Mouse (Mus musculus): ENCODE data around the gene Slc1a3. TPM values are rescaled to one million over a fixed set of nuclear protein-coding genes. Genes with fewer than 3 reads are reported as not detected.
A peak's percentile ranks its signal among the peaks of the same experiment; 100 is the strongest.

Slc1a3 gene
- total and polyA plus RNA-seq, 3 experiments, result 1.6 to 2.5 (median 1.9) TPM

DNA sequence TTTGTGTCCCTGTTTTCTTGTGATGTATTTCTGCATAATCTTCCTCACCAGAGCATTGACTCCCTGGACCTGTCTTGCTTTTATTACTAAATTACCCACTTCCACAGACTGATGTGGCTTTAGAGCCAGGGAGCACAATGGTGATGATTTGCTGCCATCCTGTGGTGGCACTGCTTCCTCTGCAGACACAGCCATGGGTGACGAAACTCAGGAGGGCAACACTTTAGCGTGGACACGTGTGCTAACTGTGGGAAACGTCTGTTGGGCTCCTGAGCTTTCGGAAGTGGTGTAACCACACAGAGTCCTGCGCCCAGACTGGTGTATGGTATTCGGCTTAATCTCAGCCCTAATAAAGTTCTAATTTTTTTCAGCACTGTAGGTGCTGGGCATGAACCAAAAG lies 85.2 kb downstream of the Slc1a3 start:
- DNase-seq, result peak; percentile 34 to 36
- no peaks in the 10 kb centered on the region for H3K27me3 ChIP-seq (ENCODE audit: control insufficient read depth, insufficient read depth, low read length)
- H3K79me2 ChIP-seq (replicated peaks; ENCODE audit: control insufficient read depth, insufficient read depth, low read length), result no peaks in the 10 kb centered on the region
- no peak overlapping the region for H3K4me3 ChIP-seq
- H3K27ac ChIP-seq, result no peak overlapping the region
- 29% methylated on average over 7 of the region's 7 CpGs for WGBS
- H3K9ac ChIP-seq (ENCODE audit: low read depth, low read length), result no peak overlapping the region
- TF ChIP-seq CTCF (IDR thresholded peaks at IDR 0.05) (peak; percentile 74), POLR2A (IDR thresholded peaks at IDR 0.05; ENCODE audit: insufficient read depth, low read depth, low read length) (no peak), EP300 (IDR thresholded peaks at IDR 0.05; ENCODE audit: insufficient read depth, low read depth, low read length) (0 out of 2 replicates have a peak, but pooled peaks have one; percentile 24)
- H3K36me3 ChIP-seq (ENCODE audit: control insufficient read depth, insufficient read depth, low read length), result no peaks in the 10 kb centered on the region
- H3K4me1 ChIP-seq (ENCODE audit: control insufficient read depth, insufficient read depth, low read length), result 0 out of 2 replicates have a peak, but pooled peaks cover 1% of the 10 kb centered on the region
- intact Hi-C loops (cut with DNase I), result no loop called here

DNA sequence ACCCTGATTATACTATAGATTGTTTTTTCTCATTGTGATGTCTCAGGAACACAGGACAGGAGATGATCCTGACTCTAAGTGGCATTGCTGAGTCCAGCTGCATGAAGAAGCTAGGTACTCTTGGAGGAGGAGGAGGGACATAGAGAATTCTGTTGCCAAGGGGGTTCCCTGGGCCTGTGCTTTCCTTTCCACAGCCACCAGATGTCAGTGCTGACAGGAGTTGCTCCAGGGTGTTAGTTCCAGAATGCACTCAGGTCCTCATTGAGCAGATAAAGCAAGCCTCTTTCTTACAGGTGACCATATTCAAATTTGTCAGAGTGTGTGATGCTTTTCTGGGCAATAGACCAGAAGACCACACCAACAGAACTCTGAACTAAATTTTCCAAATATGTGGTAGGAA lies 86.7 kb downstream of the Slc1a3 start:
- H3K79me2 ChIP-seq (replicated peaks; ENCODE audit: control insufficient read depth, insufficient read depth, low read length), result no peaks in the 10 kb centered on the region
- H3K4me1 ChIP-seq (ENCODE audit: control insufficient read depth, insufficient read depth, low read length), result 0 out of 2 replicates have a peak, but pooled peaks cover 1% of the 10 kb centered on the region
- intact Hi-C loops (cut with DNase I), result no loop called here
- H3K36me3 ChIP-seq (ENCODE audit: control insufficient read depth, insufficient read depth, low read length), result no peaks in the 10 kb centered on the region
- no peak for DNase-seq
- H3K4me3 ChIP-seq, result no peak overlapping the region
- TF ChIP-seq EP300 (IDR thresholded peaks at IDR 0.05; ENCODE audit: insufficient read depth, low read depth, low read length), result no peak
- TF ChIP-seq CTCF (IDR thresholded peaks at IDR 0.05), result peak; percentile 29
- H3K27ac ChIP-seq, result no peak overlapping the region
- H3K9ac ChIP-seq (ENCODE audit: low read depth, low read length), result no peak overlapping the region
- no peaks in the 10 kb centered on the region for H3K27me3 ChIP-seq (ENCODE audit: control insufficient read depth, insufficient read depth, low read length)

DNA sequence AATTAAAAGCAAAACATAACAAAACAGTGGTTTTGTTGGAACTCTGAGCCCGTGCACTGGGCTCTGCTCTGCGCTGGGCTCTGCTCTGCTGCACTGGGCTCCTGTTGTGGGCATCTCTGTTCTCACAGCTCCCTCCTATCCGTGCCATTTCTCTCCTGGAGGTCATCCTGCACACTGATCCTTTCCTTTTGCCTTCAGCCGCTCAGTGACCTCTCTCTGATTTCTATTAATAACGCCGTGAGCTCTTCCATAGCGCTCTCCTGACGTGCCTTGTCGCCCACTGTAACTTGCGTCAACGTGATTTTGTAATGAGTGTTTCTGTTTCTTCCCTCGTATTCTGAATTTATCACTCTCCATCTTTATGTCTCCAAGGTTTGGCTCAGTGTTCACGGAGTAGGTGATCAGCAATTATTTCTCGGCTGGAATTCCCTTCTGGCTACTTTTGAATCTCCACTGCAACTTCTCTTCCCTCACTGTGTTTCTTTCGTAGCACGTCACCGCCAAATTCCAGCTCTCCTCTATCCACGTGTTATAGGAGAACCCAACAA lies 91.0 kb downstream of the Slc1a3 start:
- no peak overlapping the region for H3K27ac ChIP-seq
- 61% methylated on average over 18 of the region's 18 CpGs for WGBS

DNA sequence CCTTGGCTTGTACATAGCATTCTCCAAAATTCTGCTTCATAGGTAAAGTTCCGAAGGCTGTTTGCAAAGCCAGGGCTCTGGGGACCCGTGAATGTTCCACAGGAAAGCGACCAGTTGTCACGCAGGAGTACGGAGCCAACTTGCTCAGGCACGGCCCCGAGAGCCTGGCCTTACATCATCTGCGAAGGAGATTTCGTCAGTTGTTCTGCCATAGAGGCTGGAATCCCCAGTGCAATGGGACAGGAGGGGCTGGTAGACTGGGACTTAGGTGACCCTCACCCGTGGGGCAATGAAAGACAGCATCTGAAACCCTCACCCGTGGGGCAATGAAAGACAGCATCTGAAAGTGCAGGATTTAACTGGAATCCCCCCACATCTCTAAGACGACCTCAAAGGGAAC lies 94.3 kb downstream of the Slc1a3 start:
- Histone ChIP-seq H3K27ac (no peak overlapping the region), H3K4me1 (ENCODE audit: control insufficient read depth, insufficient read depth, low read length) (no peaks in the 10 kb centered on the region; the same call in 1 of the 2 replicates), H3K4me3 (no peak overlapping the region), H3K27me3 (ENCODE audit: control insufficient read depth, insufficient read depth, low read length) (no peaks in the 10 kb centered on the region), H3K9ac (ENCODE audit: low read depth, low read length) (no peak overlapping the region), H3K36me3 (ENCODE audit: control insufficient read depth, insufficient read depth, low read length) (no peaks in the 10 kb centered on the region), H3K79me2 (replicated peaks; ENCODE audit: control insufficient read depth, insufficient read depth, low read length) (no peaks in the 10 kb centered on the region)
- intact Hi-C loops (cut with DNase I), result no loop called here
- 83% methylated on average over 12 of the region's 12 CpGs for WGBS
- TF ChIP-seq POLR2A (IDR thresholded peaks at IDR 0.05; ENCODE audit: insufficient read depth, low read depth, low read length) (no peak), EP300 (IDR thresholded peaks at IDR 0.05; ENCODE audit: insufficient read depth, low read depth, low read length) (no peak), CTCF (IDR thresholded peaks at IDR 0.05) (no peak)
- DNase-seq, result no peak

More for the DNA sequence above, 91.0 kb downstream of the Slc1a3 start:
- DNase-seq, result no peak
- H3K4me3 ChIP-seq, result no peak overlapping the region
- no peaks in the 10 kb centered on the region; the same call in 1 of the 2 replicates for H3K4me1 ChIP-seq (ENCODE audit: control insufficient read depth, insufficient read depth, low read length)
- H3K79me2 ChIP-seq (replicated peaks; ENCODE audit: control insufficient read depth, insufficient read depth, low read length), result no peaks in the 10 kb centered on the region
- H3K27me3 ChIP-seq (ENCODE audit: control insufficient read depth, insufficient read depth, low read length), result no peaks in the 10 kb centered on the region
- H3K9ac ChIP-seq (ENCODE audit: low read depth, low read length), result no peak overlapping the region
- TF ChIP-seq CTCF (IDR thresholded peaks at IDR 0.05) (no peak), POLR2A (IDR thresholded peaks at IDR 0.05; ENCODE audit: insufficient read depth, low read depth, low read length) (no peak), EP300 (IDR thresholded peaks at IDR 0.05; ENCODE audit: insufficient read depth, low read depth, low read length) (no peak)
- no peaks in the 10 kb centered on the region for H3K36me3 ChIP-seq (ENCODE audit: control insufficient read depth, insufficient read depth, low read length)
- intact Hi-C loops (cut with DNase I), result no loop called here

GRCm38 (mm10) chr15:8615511-8616224 lies 94.9 kb downstream of the Slc1a3 start:
- Histone ChIP-seq H3K4me3 (no peak overlapping the region), H3K79me2 (replicated peaks; ENCODE audit: control insufficient read depth, insufficient read depth, low read length) (no peaks in the 10 kb centered on the region), H3K36me3 (ENCODE audit: control insufficient read depth, insufficient read depth, low read length) (no peaks in the 10 kb centered on the region), H3K9ac (ENCODE audit: low read depth, low read length) (no peak overlapping the region), H3K27ac (peak overlapping the region; percentile 41), H3K27me3 (ENCODE audit: control insufficient read depth, insufficient read depth, low read length) (no peaks in the 10 kb centered on the region), H3K4me1 (ENCODE audit: control insufficient read depth, insufficient read depth, low read length) (no peaks in the 10 kb centered on the region; the same call in 1 of the 2 replicates)
- 63% methylated on average over 11 of the region's 11 CpGs for WGBS
- intact Hi-C loops (cut with DNase I), result no loop called here
- peak in 1 of 2 experiments; percentile 33 for DNase-seq
- TF ChIP-seq EP300 (IDR thresholded peaks at IDR 0.05; ENCODE audit: insufficient read depth, low read depth, low read length) (no peak), CTCF (IDR thresholded peaks at IDR 0.05) (no peak), POLR2A (IDR thresholded peaks at IDR 0.05; ENCODE audit: insufficient read depth, low read depth, low read length) (no peak)

- Histone ChIP-seq H3K4me1 (ENCODE audit: control insufficient read depth, insufficient read depth, low read length) (no peaks in the 10 kb centered on the region; the same call in 1 of the 2 replicates), H3K9ac (ENCODE audit: low read depth, low read length) (no peak overlapping the region), H3K27ac (no peak overlapping the region), H3K36me3 (ENCODE audit: control insufficient read depth, insufficient read depth, low read length) (no peaks in the 10 kb centered on the region), H3K27me3 (ENCODE audit: control insufficient read depth, insufficient read depth, low read length) (no peaks in the 10 kb centered on the region), H3K4me3 (no peak overlapping the region), H3K79me2 (replicated peaks; ENCODE audit: control insufficient read depth, insufficient read depth, low read length) (no peaks in the 10 kb centered on the region)
- TF ChIP-seq POLR2A (IDR thresholded peaks at IDR 0.05; ENCODE audit: insufficient read depth, low read depth, low read length) (no peak), EP300 (IDR thresholded peaks at IDR 0.05; ENCODE audit: insufficient read depth, low read depth, low read length) (no peak), CTCF (IDR thresholded peaks at IDR 0.05) (no peak)
- intact Hi-C loops (cut with DNase I), result no loop called here
- DNase-seq, result no peak
- WGBS, result 84% methylated on average over 5 of the region's 5 CpGs
Measured at GRCm38 (mm10) chr15:8614701-8615100, 95.9 kb downstream of the Slc1a3 start.

All from heart, adult 2 months (tissue).